Mouse (Mus musculus): Measurements from ENCODE around the gene Kif24. TPM values are rescaled to one million over a fixed set of nuclear protein-coding genes. Genes with fewer than 3 reads are reported as not detected.
"Not testable (repeated sequence)": the region's sequence is repeated elsewhere in the genome, so short reads cannot be mapped to it uniquely, and the experiment has no call there.

Kif24 gene
- polyA plus RNA-seq, 1 experiment from 2014 or later, result 9.6 TPM

GRCm38 (mm10) chr4:41480254-41480653, 15.6 kb upstream of the Kif24 start:
- no peaks in the 10 kb centered on the region for H3K4me1 ChIP-seq
- ATAC-seq (ENCODE audit: low FRiP score), result no peak
- H3K36me3 ChIP-seq, result peaks cover 20% of the 10 kb centered on the region; the same call in 1 of the 2 replicates
- H3K27ac ChIP-seq, result no peak overlapping the region
- 83% methylated on average over 8 of the region's 8 CpGs for WGBS
- H3K27me3 ChIP-seq, result no peaks in the 10 kb centered on the region
- H3K9ac ChIP-seq, result no peak overlapping the region
- H3K4me3 ChIP-seq, result no peak overlapping the region
- no peak overlapping the region for H3K4me2 ChIP-seq (replicated peaks)
- no peaks in the 10 kb centered on the region for H3K9me3 ChIP-seq (replicated peaks)

GRCm38 (mm10) chr4:41479456-41479804, 14.7 kb upstream of the Kif24 start:
- Histone ChIP-seq H3K9me3 (replicated peaks) (no peaks in the 10 kb centered on the region), H3K4me2 (replicated peaks) (no peak overlapping the region), H3K4me3 (no peak overlapping the region), H3K27ac (no peak overlapping the region), H3K36me3 (peaks cover 20% of the 10 kb centered on the region; the same call in 1 of the 2 replicates), H3K9ac (no peak overlapping the region), H3K27me3 (no peaks in the 10 kb centered on the region), H3K4me1 (no peaks in the 10 kb centered on the region)
- 96% methylated on average over 1 of the region's 1 CpGs for WGBS
- ATAC-seq (ENCODE audit: low FRiP score), result no peak

- Histone ChIP-seq H3K9me3 (replicated peaks) (no peaks in the 10 kb centered on the region), H3K4me1 (no peaks in the 10 kb centered on the region), H3K36me3 (peaks cover 20% of the 10 kb centered on the region; the same call in 1 of the 2 replicates), H3K9ac (no peak overlapping the region), H3K27ac (no peak overlapping the region), H3K4me2 (replicated peaks) (no peak overlapping the region), H3K27me3 (no peaks in the 10 kb centered on the region), H3K4me3 (no peak overlapping the region)
- WGBS, result 63% methylated on average over 4 of the region's 4 CpGs
- ATAC-seq (ENCODE audit: low FRiP score), result no peak
Observed at GRCm38 (mm10) chr4:41478751-41479455, 14.2 kb upstream of the Kif24 start.

- H3K4me3 ChIP-seq, result no peak overlapping the region
- ATAC-seq (ENCODE audit: low FRiP score), result no peak
- H3K27ac ChIP-seq, result no peak overlapping the region
- H3K9me3 ChIP-seq (replicated peaks), result no peaks in the 10 kb centered on the region
- WGBS, result 87% methylated on average over 9 of the region's 9 CpGs
- no peak overlapping the region for H3K9ac ChIP-seq
- H3K27me3 ChIP-seq, result no peaks in the 10 kb centered on the region
- peaks cover 20% of the 10 kb centered on the region; the same call in 1 of the 2 replicates for H3K36me3 ChIP-seq
- no peak overlapping the region for H3K4me2 ChIP-seq (replicated peaks)
- H3K4me1 ChIP-seq, result no peaks in the 10 kb centered on the region
Observed at GRCm38 (mm10) chr4:41477648-41478160, 13.0 kb upstream of the Kif24 start.

GRCm38 (mm10) chr4:41471384-41471689, 6.7 kb upstream of the Kif24 start:
- H3K9ac ChIP-seq, result no peak overlapping the region
- WGBS, result 79% methylated on average over 1 of the region's 1 CpGs
- H3K4me3 ChIP-seq, result no peak overlapping the region
- no peak for ATAC-seq (ENCODE audit: low FRiP score)
- peaks cover 29% of the 10 kb centered on the region for H3K4me1 ChIP-seq
- H3K4me2 ChIP-seq (replicated peaks), result no peak overlapping the region
- peak overlapping the region; percentile 72 for H3K27ac ChIP-seq
- no peaks in the 10 kb centered on the region for H3K36me3 ChIP-seq
- no peaks in the 10 kb centered on the region for H3K27me3 ChIP-seq
- H3K9me3 ChIP-seq (replicated peaks), result no peaks in the 10 kb centered on the region

GRCm38 (mm10) chr4:41470684-41471383, 6.1 kb upstream of the Kif24 start:
- peak; percentile 76 for ATAC-seq (ENCODE audit: low FRiP score)
- Histone ChIP-seq H3K9me3 (replicated peaks) (no peaks in the 10 kb centered on the region), H3K4me3 (no peak overlapping the region), H3K4me2 (replicated peaks) (no peak overlapping the region), H3K4me1 (peaks cover 31% of the 10 kb centered on the region), H3K27ac (peak overlapping the region; percentile 72), H3K9ac (no peak overlapping the region), H3K36me3 (no peaks in the 10 kb centered on the region), H3K27me3 (no peaks in the 10 kb centered on the region)
- WGBS, result 24% methylated on average over 5 of the region's 5 CpGs

- Histone ChIP-seq H3K36me3 (no peaks in the 10 kb centered on the region), H3K27ac (peak overlapping the region; percentile 72), H3K4me3 (no peak overlapping the region), H3K4me2 (replicated peaks) (no peak overlapping the region), H3K9ac (no peak overlapping the region), H3K9me3 (replicated peaks) (no peaks in the 10 kb centered on the region), H3K4me1 (peaks cover 32% of the 10 kb centered on the region), H3K27me3 (no peaks in the 10 kb centered on the region)
- 0 out of 2 replicates have a peak, but pooled peaks have one; percentile 3 for ATAC-seq (ENCODE audit: low FRiP score)
- 49% methylated on average over 7 of the region's 7 CpGs for WGBS
Observed at GRCm38 (mm10) chr4:41470051-41470683, 5.5 kb upstream of the Kif24 start.

- 79% methylated on average over 10 of the region's 10 CpGs for WGBS
- peaks cover 32% of the 10 kb centered on the region for H3K4me1 ChIP-seq
- H3K4me2 ChIP-seq (replicated peaks), result no peak overlapping the region
- no peaks in the 10 kb centered on the region for H3K36me3 ChIP-seq
- H3K4me3 ChIP-seq, result no peak overlapping the region
- no peak for ATAC-seq (ENCODE audit: low FRiP score)
- H3K27me3 ChIP-seq, result no peaks in the 10 kb centered on the region
- no peaks in the 10 kb centered on the region for H3K9me3 ChIP-seq (replicated peaks)
- H3K27ac ChIP-seq, result peak overlapping the region; percentile 32; the same call in 1 of the 2 replicates
- H3K9ac ChIP-seq, result no peak overlapping the region
Observed at GRCm38 (mm10) chr4:41469199-41469598, 4.5 kb upstream of the Kif24 start.

- H3K9ac ChIP-seq, result no peak overlapping the region
Observed at GRCm38 (mm10) chr4:41468396-41469080, 3.9 kb upstream of the Kif24 start.

GRCm38 (mm10) chr4:41465287-41465665, 589 bp upstream of the Kif24 start:
- no peaks in the 10 kb centered on the region for H3K36me3 ChIP-seq
- peaks cover 24% of the 10 kb centered on the region for H3K4me1 ChIP-seq
- peak overlapping the region; percentile 71 for H3K9ac ChIP-seq
- peak overlapping the region; percentile 59 for H3K4me2 ChIP-seq (replicated peaks)
- peak overlapping the region; percentile 52 for H3K27ac ChIP-seq
- no peaks in the 10 kb centered on the region for H3K9me3 ChIP-seq (replicated peaks)
- no peak; the same call in 1 of the 2 replicates for ATAC-seq (ENCODE audit: low FRiP score)
- H3K4me3 ChIP-seq, result peak overlapping the region; percentile 76
- WGBS, result 3% methylated on average over 17 of the region's 17 CpGs
- H3K27me3 ChIP-seq, result no peaks in the 10 kb centered on the region

More at GRCm38 (mm10) chr4:41468396-41469080, 3.9 kb upstream of the Kif24 start:
- Histone ChIP-seq H3K27me3 (no peaks in the 10 kb centered on the region), H3K27ac (0 out of 2 replicates have a peak overlapping the region, but pooled peaks have one; percentile 32), H3K4me1 (peaks cover 37% of the 10 kb centered on the region), H3K36me3 (no peaks in the 10 kb centered on the region), H3K4me3 (no peak overlapping the region), H3K9me3 (replicated peaks) (no peaks in the 10 kb centered on the region), H3K4me2 (replicated peaks) (no peak overlapping the region)
- WGBS, result 60% methylated on average over 17 of the region's 17 CpGs
- ATAC-seq (ENCODE audit: low FRiP score), result no peak

GRCm38 (mm10) chr4:41463051-41463738, 1.5 kb downstream of the Kif24 start:
- H3K36me3 ChIP-seq; H3K27ac ChIP-seq; H3K27me3 ChIP-seq; H3K9ac ChIP-seq; H3K9me3 ChIP-seq (replicated peaks); ATAC-seq (ENCODE audit: low FRiP score): not testable (repeated sequence)
- H3K4me1 ChIP-seq, result peaks cover 11% of the 10 kb centered on the region; the same call in 1 of the 2 replicates
- WGBS, result 78% methylated on average over 3 of the region's 3 CpGs
- H3K4me2 ChIP-seq (replicated peaks), result peak overlapping the region; percentile 70
- peak overlapping the region; percentile 76; the same call in 1 of the 2 replicates for H3K4me3 ChIP-seq
